Mouse (Mus musculus) testis, adult 2 months (tissue): ENCODE measurements around the gene Dnajc7.
"Not testable (repeated sequence)": the region's sequence is repeated elsewhere in the genome, so short reads cannot be mapped to it uniquely, and the experiment has no call there.

Experiments used
- CTCF ChIP-seq: fragments of 200-500 bp; IDR thresholded peaks from 2 replicates; pipeline ENCODE4 v1.5.1; 2012; ENCODE audit warnings: low read depth, mild to moderate bottlenecking, inconsistent platforms, low read length, moderate library complexity; ENCODE audit not compliant: control insufficient read depth, insufficient read depth, insufficient replicate concordance
- POLR2A ChIP-seq: fragments of 200-500 bp; IDR thresholded peaks from 2 replicates; pipeline ENCODE4 v1.6.1; 2012; ENCODE audit warnings: low read depth, mild to moderate bottlenecking, inconsistent platforms, low read length, moderate library complexity; ENCODE audit not compliant: control insufficient read depth

GRCm38 (mm10) chr11:100534821-100535220, 85.1 kb downstream of the Dnajc7 start:
- TF ChIP-seq POLR2A, CTCF: not testable (repeated sequence)
